Mouse (Mus musculus): ENCODE data around the gene Ispd.

Ispd gene

DNA sequence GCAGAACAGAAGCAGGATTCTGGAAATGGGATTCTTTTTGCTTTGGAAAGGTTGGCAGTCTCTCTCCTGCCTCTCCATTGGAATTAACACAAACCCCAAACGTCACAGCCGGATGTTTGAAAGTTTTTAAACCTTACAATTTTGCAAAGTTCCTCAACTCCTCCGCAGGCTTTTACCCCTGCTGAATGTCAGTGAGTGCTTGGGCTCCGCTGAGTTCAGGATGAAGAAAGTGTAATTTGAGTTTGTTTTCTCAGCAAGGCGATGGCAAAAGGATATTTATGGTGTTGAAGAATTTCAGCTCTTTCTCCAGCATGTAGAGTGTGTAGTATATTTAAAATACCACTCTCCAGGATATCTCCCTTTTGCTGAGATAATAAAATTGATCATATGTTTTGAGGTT lies 336.3 kb downstream of the Ispd start:
- DNase-seq (ENCODE audit: low spot score): no peak

DNA sequence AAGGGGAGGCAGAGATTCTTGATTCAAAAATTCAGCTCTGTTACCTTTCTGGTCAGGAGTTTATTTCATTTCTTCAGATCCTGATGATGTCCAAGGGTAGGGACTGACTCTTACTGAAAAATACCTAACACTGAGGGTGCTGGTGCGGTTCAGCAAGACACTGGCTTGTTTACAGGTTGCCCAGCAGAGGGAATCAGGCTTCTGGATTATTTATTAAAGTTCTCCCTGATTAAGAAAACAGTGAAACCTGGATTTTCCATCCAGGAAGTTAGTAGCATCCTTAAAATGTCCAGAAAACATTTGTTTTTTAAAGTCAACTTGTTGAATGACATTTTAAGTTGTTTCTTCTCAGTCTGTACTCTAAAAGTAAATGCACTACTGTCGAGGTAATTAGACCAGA lies 337.2 kb downstream of the Ispd start:
- no peak for DNase-seq (ENCODE audit: low spot score)

DNA sequence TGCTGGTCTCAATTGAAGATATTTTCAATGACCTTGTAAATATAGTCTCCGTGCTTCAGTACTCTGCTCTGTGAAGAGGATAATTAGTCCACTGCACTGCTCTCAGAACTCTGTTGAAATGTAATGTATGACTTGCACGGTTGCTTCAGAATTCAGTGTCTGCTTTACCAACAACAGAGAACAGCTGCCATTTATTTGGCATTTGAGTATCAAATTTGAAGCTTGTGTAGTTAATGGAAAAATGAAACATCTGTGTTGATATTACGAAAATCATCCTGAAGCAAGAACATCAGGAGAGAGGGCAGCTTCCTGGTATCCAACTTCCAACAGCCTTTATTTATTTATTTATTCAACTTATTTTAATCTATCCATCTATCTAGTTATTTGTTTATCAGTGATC lies 337.8 kb downstream of the Ispd start:
- no peak for DNase-seq (ENCODE audit: low spot score)

DNA sequence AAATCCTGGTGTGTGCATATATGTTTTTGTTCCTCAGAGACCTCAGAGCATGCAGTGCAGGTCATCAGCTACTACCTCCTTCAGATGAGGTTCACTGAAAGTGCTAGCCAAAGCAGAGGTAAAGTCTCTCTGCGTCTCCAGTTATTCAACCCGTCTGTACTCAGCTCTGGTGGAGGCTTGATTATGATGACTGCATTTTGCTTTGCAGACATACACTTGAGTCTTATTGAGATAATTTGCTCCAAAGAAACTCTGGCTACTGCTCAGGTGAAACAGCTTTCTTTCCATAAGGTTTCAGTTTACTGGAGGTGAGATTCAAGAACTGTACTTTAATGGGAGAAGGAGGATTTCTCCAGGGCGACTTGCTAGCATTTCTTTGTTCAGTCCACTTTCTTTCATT lies 339.5 kb downstream of the Ispd start:
- no peak for DNase-seq (ENCODE audit: low spot score)

DNA sequence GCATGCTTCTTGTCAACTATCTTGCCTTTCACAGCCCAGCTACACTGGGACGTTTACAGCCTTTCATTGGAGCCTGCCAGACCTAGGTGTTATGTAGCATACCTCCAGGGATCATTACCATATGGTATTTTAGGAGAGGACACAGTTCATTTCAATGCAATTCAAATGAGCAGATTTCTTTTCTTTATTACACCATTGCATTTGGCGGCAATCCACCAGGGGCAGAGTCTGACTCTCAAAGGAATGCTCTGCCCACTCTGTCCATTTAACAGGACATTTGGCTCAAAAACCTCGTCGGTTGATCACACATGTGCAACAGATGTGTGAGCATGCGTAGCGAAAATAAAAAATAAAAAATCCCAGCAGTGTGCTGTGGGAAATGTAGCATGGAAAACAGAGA lies 340.0 kb downstream of the Ispd start:
- DNase-seq (ENCODE audit: low spot score): no peak

DNA sequence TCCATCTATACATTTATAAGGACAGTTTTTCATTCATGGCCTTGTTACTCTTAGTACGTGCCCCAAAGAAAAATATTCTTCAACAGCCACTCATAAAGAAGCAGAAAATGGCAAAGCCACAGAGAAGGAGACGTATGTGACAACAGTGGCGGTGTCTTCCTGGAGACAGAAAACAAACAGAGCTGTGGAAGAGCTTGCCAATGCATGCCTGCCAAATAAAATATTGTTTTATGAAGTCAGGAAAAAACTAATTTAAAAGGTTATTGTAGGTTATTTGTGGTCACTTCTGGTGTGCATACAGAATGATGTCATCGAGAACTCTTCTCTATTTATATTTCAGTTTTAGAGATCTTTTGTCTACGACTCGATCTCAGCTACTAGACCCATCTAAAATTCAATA lies 341.5 kb downstream of the Ispd start:
- DNase-seq (ENCODE audit: low spot score): no peak

DNA sequence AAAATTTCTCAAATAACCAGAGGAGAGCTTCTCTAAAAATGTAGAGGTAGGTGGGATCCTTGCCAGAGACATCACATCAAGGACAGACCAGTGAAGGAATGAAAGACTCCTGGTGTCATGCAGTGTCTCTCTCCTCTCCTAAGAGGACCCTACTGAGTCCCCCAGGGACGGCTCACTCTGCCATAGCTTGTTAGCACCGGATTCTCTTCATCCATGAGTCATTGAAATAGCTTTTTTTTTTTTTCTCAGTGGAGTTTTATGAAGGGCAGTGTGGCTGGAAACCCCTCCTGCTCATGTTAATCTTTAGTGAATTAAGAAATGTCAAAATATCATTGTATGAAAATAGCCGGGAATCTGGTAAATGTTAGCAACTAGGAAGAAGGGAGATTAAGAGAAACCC lies 342.1 kb downstream of the Ispd start:
- DNase-seq (ENCODE audit: low spot score): no peak

DNA sequence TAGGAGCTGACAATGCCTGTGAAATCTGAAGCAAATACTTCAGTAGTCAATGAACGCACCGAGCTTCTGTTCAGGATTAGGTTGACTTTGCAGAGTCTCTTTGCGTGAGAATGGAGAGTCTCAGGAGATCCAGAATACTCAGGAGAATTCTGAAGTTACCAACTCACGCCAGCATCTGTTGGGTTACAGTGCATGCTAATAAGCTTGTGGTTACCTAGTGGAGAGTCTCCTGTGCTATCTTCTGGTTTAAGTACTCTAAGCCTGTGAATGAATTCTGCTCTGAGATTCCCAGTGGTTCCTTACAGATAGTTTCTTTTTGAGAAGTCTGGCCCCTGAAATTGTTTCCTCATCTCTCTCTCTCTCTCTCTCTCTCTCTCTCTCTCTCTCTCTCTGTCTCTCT lies 343.0 kb downstream of the Ispd start:
- no peak for DNase-seq (ENCODE audit: low spot score)

DNA sequence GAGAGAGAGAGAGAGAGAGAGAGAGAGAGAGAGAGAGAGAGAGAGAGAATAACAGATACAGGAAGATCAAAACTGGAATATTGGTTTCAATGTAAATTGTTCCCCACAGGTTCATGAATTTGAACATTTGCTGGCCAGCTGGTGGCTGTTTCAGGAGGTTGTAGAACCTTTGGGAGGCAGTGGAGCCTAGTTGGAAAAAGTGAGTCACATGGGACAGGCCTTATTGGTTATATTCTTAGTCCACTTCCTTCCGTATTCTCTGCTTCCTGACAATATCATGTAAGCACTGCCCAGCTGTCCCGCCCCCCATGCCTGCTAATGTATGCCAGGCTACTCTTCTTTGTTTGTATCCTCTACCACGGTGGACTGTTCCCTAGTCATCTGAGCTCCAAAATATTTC lies 344.0 kb downstream of the Ispd start:
- no peak for DNase-seq (ENCODE audit: low spot score)

DNA sequence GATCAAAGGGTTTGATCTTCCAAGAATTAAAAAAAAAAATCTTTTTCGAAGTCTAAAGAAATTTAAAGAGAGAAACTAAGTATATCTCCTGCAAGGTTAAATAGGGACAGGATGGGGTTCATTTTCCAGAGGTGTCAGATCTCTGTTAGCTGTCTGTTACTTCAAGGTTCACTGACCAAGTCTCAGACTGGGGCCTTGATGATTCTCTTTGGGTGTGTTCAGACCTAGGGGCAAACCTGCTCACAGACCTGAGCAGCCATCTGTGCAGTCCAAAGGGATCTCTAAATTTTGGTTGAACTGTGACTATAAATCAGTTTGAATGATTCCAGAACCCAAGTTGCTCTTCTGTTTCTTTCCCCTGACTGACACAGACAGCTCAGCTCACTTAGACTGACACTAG lies 344.8 kb downstream of the Ispd start:
- DNase-seq (ENCODE audit: low spot score): no peak

DNA sequence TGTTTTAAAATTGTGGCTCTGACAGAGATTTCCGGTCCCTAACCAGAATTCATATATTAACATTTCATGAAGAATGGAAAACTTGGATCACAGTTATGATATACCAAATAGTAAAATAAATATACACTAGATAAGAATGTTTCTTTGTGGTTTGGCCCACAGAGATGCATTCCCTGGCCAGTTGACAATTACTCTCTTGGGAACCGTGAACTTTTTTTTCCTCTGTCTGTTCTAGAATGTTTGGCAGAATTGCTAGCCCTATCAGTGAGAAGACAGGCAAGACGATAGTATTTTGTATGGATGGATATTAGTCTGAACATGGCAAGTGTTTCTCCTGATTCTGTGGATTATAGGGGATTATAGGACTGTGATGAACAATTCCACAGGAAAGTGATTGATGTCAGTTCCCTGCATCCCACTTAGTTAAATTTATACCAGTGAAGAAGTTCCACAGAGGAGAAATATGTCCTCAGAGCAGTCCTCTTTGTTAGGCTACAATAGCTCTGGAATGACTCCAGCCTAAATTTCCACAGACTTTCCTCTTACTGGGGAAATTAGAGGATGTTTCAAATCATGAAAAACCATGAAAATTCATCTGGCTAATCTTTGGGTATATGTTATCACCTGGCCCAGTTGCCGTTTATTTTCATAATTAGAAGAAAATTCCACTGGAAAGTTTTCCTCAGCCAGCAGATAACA lies 352.6 kb downstream of the Ispd start:
- no peak for DNase-seq (ENCODE audit: low spot score)

All from spleen, adult 12 weeks (tissue).